Mouse (Mus musculus): ENCODE measurements around the gene Cd101.
A peak's percentile ranks its signal among the peaks of the same experiment; 100 is the strongest.

Gene Cd101

GRCm38 (mm10) chr3:101029339-101029738 is at the start of gene Cd101:
Cd101 (minus strand) TSS chr3:101029556.
- Histone ChIP-seq H3K4me1 (replicated peaks; ENCODE audit: low read depth, low read length) (peaks cover 34% of the 10 kb centered on the region), H3K4me3 (replicated peaks; ENCODE audit: low read length) (no peak within 1 kb of the TSS), H3K9me3 (ENCODE audit: low read length) (no peaks in the 10 kb centered on the region), H3K36me3 (ENCODE audit: insufficient read depth, low read length) (no peaks in the 10 kb centered on the region), H3K27me3 (ENCODE audit: insufficient read depth, low read length) (0 out of 2 replicates have a peak, but pooled peaks cover 2% of the 10 kb centered on the region)
- TF ChIP-seq CTCF (conservative IDR thresholded peaks at IDR 0.05; ENCODE audit: low read length) = no peak
- no peak for TF ChIP-seq NANOG (IDR thresholded peaks at IDR 0.05; ENCODE audit: borderline replicate concordance, low read length)
- no peak for TF ChIP-seq POU5F1 (IDR thresholded peaks at IDR 0.05; ENCODE audit: borderline replicate concordance, low read length)

- Histone ChIP-seq H3K27me3 (ENCODE audit: insufficient read depth, low read length) (no peaks in the 10 kb centered on the region), H3K36me3 (ENCODE audit: insufficient read depth, low read length) (peaks cover 63% of the 10 kb centered on the region), H3K4me1 (replicated peaks; ENCODE audit: low read depth, low read length) (peaks cover 25% of the 10 kb centered on the region), H3K9me3 (ENCODE audit: low read length) (no peaks in the 10 kb centered on the region), H3K4me3 (replicated peaks; ENCODE audit: low read length) (no peak overlapping the region)
- TF ChIP-seq POU5F1 (IDR thresholded peaks at IDR 0.05; ENCODE audit: borderline replicate concordance, low read length) (no peak), NANOG (IDR thresholded peaks at IDR 0.05; ENCODE audit: borderline replicate concordance, low read length) (no peak), CTCF (conservative IDR thresholded peaks at IDR 0.05; ENCODE audit: low read length) (no peak)
Observed at GRCm38 (mm10) chr3:101078344-101078743, 49.0 kb upstream of the Cd101 start.

GRCm38 (mm10) chr3:101077710-101078100 is 48.3 kb upstream of the Cd101 start:
- no peak for TF ChIP-seq NANOG (IDR thresholded peaks at IDR 0.05; ENCODE audit: borderline replicate concordance, low read length)
- TF ChIP-seq CTCF (conservative IDR thresholded peaks at IDR 0.05; ENCODE audit: low read length) = no peak
- TF ChIP-seq POU5F1 (IDR thresholded peaks at IDR 0.05; ENCODE audit: borderline replicate concordance, low read length) = no peak
- H3K9me3 ChIP-seq (ENCODE audit: low read length) = no peaks in the 10 kb centered on the region
- H3K36me3 ChIP-seq (ENCODE audit: insufficient read depth, low read length) = peaks cover 70% of the 10 kb centered on the region
- no peaks in the 10 kb centered on the region for H3K27me3 ChIP-seq (ENCODE audit: insufficient read depth, low read length)
- H3K4me3 ChIP-seq (replicated peaks; ENCODE audit: low read length) = no peak overlapping the region
- peaks cover 27% of the 10 kb centered on the region for H3K4me1 ChIP-seq (replicated peaks; ENCODE audit: low read depth, low read length)

- H3K9me3 ChIP-seq (ENCODE audit: low read length) = no peaks in the 10 kb centered on the region
- TF ChIP-seq NANOG (IDR thresholded peaks at IDR 0.05; ENCODE audit: borderline replicate concordance, low read length) (no peak), POU5F1 (IDR thresholded peaks at IDR 0.05; ENCODE audit: borderline replicate concordance, low read length) (no peak), CTCF (conservative IDR thresholded peaks at IDR 0.05; ENCODE audit: low read length) (no peak)
- H3K27me3 ChIP-seq (ENCODE audit: insufficient read depth, low read length) = no peaks in the 10 kb centered on the region
- H3K36me3 ChIP-seq (ENCODE audit: insufficient read depth, low read length) = peaks cover 75% of the 10 kb centered on the region
- H3K4me3 ChIP-seq (replicated peaks; ENCODE audit: low read length) = no peak overlapping the region
- peaks cover 31% of the 10 kb centered on the region for H3K4me1 ChIP-seq (replicated peaks; ENCODE audit: low read depth, low read length)
Observed at GRCm38 (mm10) chr3:101076966-101077709, 47.8 kb upstream of the Cd101 start.

- Histone ChIP-seq H3K4me1 (replicated peaks; ENCODE audit: low read depth, low read length) (peaks cover 35% of the 10 kb centered on the region), H3K27me3 (ENCODE audit: insufficient read depth, low read length) (no peaks in the 10 kb centered on the region), H3K9me3 (ENCODE audit: low read length) (no peaks in the 10 kb centered on the region), H3K36me3 (ENCODE audit: insufficient read depth, low read length) (peaks cover 88% of the 10 kb centered on the region), H3K4me3 (replicated peaks; ENCODE audit: low read length) (no peak overlapping the region)
- TF ChIP-seq POU5F1 (IDR thresholded peaks at IDR 0.05; ENCODE audit: borderline replicate concordance, low read length) = no peak
- no peak for TF ChIP-seq NANOG (IDR thresholded peaks at IDR 0.05; ENCODE audit: borderline replicate concordance, low read length)
Observed at GRCm38 (mm10) chr3:101075866-101076265, 46.5 kb upstream of the Cd101 start.

GRCm38 (mm10) chr3:101073384-101073783 is 44.0 kb upstream of the Cd101 start:
- Histone ChIP-seq H3K4me3 (replicated peaks; ENCODE audit: low read length) (no peak overlapping the region), H3K4me1 (replicated peaks; ENCODE audit: low read depth, low read length) (peaks cover 55% of the 10 kb centered on the region), H3K36me3 (ENCODE audit: insufficient read depth, low read length) (peaks cover 91% of the 10 kb centered on the region), H3K27me3 (ENCODE audit: insufficient read depth, low read length) (no peaks in the 10 kb centered on the region), H3K9me3 (ENCODE audit: low read length) (no peaks in the 10 kb centered on the region)
- TF ChIP-seq POU5F1 (IDR thresholded peaks at IDR 0.05; ENCODE audit: borderline replicate concordance, low read length) (no peak), NANOG (IDR thresholded peaks at IDR 0.05; ENCODE audit: borderline replicate concordance, low read length) (no peak), CTCF (conservative IDR thresholded peaks at IDR 0.05; ENCODE audit: low read length) (no peak)

- H3K4me1 ChIP-seq (replicated peaks; ENCODE audit: low read depth, low read length) = peaks cover 62% of the 10 kb centered on the region
- TF ChIP-seq POU5F1 (IDR thresholded peaks at IDR 0.05; ENCODE audit: borderline replicate concordance, low read length) (no peak), NANOG (IDR thresholded peaks at IDR 0.05; ENCODE audit: borderline replicate concordance, low read length) (no peak), CTCF (conservative IDR thresholded peaks at IDR 0.05; ENCODE audit: low read length) (no peak)
- H3K9me3 ChIP-seq (ENCODE audit: low read length) = no peaks in the 10 kb centered on the region
- H3K27me3 ChIP-seq (ENCODE audit: insufficient read depth, low read length) = no peaks in the 10 kb centered on the region
- H3K4me3 ChIP-seq (replicated peaks; ENCODE audit: low read length) = 0 out of 2 replicates have a peak overlapping the region, but pooled peaks have one; percentile 23
- peaks cover 87% of the 10 kb centered on the region for H3K36me3 ChIP-seq (ENCODE audit: insufficient read depth, low read length)
Observed at GRCm38 (mm10) chr3:101072506-101073215, 43.3 kb upstream of the Cd101 start.

- TF ChIP-seq CTCF (conservative IDR thresholded peaks at IDR 0.05; ENCODE audit: low read length) (no peak), POU5F1 (IDR thresholded peaks at IDR 0.05; ENCODE audit: borderline replicate concordance, low read length) (no peak), NANOG (IDR thresholded peaks at IDR 0.05; ENCODE audit: borderline replicate concordance, low read length) (no peak)
- no peaks in the 10 kb centered on the region for H3K27me3 ChIP-seq (ENCODE audit: insufficient read depth, low read length)
- no peaks in the 10 kb centered on the region for H3K9me3 ChIP-seq (ENCODE audit: low read length)
- no peak overlapping the region for H3K4me3 ChIP-seq (replicated peaks; ENCODE audit: low read length)
- H3K4me1 ChIP-seq (replicated peaks; ENCODE audit: low read depth, low read length) = peaks cover 66% of the 10 kb centered on the region
- H3K36me3 ChIP-seq (ENCODE audit: insufficient read depth, low read length) = peaks cover 87% of the 10 kb centered on the region
Observed at GRCm38 (mm10) chr3:101071576-101071975, 42.2 kb upstream of the Cd101 start.

Data from E14TG2a.4 (cell line).